Mouse (Mus musculus): ENCODE results near the gene Cckbr.

DNA sequence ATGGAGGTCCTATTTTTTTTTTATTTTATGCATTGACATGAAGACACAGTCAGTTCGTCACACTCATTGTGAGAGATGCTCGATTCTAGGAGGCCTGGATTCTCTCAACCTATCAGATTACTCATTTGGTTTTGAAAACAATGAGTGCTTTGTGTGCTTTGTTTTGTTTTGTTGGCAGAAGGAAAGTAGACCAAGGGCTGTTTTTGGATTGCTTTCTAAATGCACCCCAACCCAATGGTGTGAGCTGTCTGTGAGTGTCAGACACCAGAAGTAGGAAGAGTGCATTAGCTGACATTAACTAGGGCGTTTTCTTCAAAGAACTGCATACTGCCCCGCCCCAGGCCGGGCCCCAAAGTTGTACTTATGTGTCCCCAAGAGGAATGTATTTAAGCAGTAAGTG lies 54.5 kb downstream of the Cckbr start:
- no peak for TF ChIP-seq CTCF (conservative IDR thresholded peaks at IDR 0.05; ENCODE audit: low read length)
- TF ChIP-seq POU5F1 (IDR thresholded peaks at IDR 0.05; ENCODE audit: borderline replicate concordance, low read length) = no peak

All from E14TG2a.4 (cell line).